Mouse (Mus musculus): ENCODE results near the gene Cracr2b. TPM values are rescaled to one million over a fixed set of nuclear protein-coding genes. Genes with fewer than 3 reads are reported as not detected.

The Cracr2b gene
- polyA plus RNA-seq, 1 experiment from 2014 or later = 6.3 TPM

GRCm38 (mm10) chr7:141481498-141482401 is 20.9 kb downstream of the Cracr2b start:
- Histone ChIP-seq H3K27ac (ENCODE audit: low read depth) (no peak overlapping the region), H3K4me1 (ENCODE audit: insufficient read depth) (peaks cover 41% of the 10 kb centered on the region), H3K9ac (replicated peaks) (peak overlapping the region; percentile 8; the same call in 1 of the 2 replicates), H3K9me3 (ENCODE audit: low read length) (no peaks in the 10 kb centered on the region), H3K4me3 (ENCODE audit: low read depth, low read length) (peak overlapping the region; percentile 41), H3K27me3 (ENCODE audit: insufficient read depth, low read length) (peaks cover 18% of the 10 kb centered on the region), H3K36me3 (replicated peaks; ENCODE audit: insufficient read depth, low read length) (peaks cover 10% of the 10 kb centered on the region; the same call in 1 of the 2 replicates), H3K4me2 (ENCODE audit: low read depth, low read length) (peak overlapping the region; percentile 71)
- ATAC-seq (no peak), DNase-seq (peak; percentile 59)
- TF ChIP-seq CTCF (IDR thresholded peaks at IDR 0.05; ENCODE audit: low read depth) = peak; percentile 52
- no peak for TF ChIP-seq EP300 (IDR thresholded peaks at IDR 0.05; ENCODE audit: low read depth)
- WGBS (ENCODE audit: insufficient replicate concordance) = 2% methylated on average over 72 of the region's 81 CpGs

GRCm38 (mm10) chr7:141482531-141483024 is 21.7 kb downstream of the Cracr2b start:
- peaks cover 33% of the 10 kb centered on the region for H3K4me1 ChIP-seq (ENCODE audit: insufficient read depth)
- 44% methylated on average over 11 of the region's 11 CpGs for WGBS (ENCODE audit: insufficient replicate concordance)
- TF ChIP-seq EP300 (IDR thresholded peaks at IDR 0.05; ENCODE audit: low read depth) (no peak), CTCF (IDR thresholded peaks at IDR 0.05; ENCODE audit: low read depth) (no peak)
- H3K27ac ChIP-seq (ENCODE audit: low read depth) = no peak overlapping the region
- H3K4me2 ChIP-seq (ENCODE audit: low read depth, low read length) = peak overlapping the region; percentile 71
- no peaks in the 10 kb centered on the region for H3K9me3 ChIP-seq (ENCODE audit: low read length)
- H3K36me3 ChIP-seq (replicated peaks; ENCODE audit: insufficient read depth, low read length) = peaks cover 16% of the 10 kb centered on the region; the same call in 1 of the 2 replicates
- H3K9ac ChIP-seq (replicated peaks) = peak overlapping the region; percentile 8; the same call in 1 of the 2 replicates
- no peak for DNase-seq
- peak overlapping the region; percentile 41 for H3K4me3 ChIP-seq (ENCODE audit: low read depth, low read length)
- peaks cover 18% of the 10 kb centered on the region for H3K27me3 ChIP-seq (ENCODE audit: insufficient read depth, low read length)
- no peak for ATAC-seq

- ATAC-seq = no peak
Observed at GRCm38 (mm10) chr7:141483114-141483653, 22.3 kb downstream of the Cracr2b start.

GRCm38 (mm10) chr7:141484186-141485120 is 23.6 kb downstream of the Cracr2b start:
- H3K9ac ChIP-seq (replicated peaks) = no peak overlapping the region
- H3K4me1 ChIP-seq (ENCODE audit: insufficient read depth) = peaks cover 23% of the 10 kb centered on the region
- H3K36me3 ChIP-seq (replicated peaks; ENCODE audit: insufficient read depth, low read length) = peaks cover 19% of the 10 kb centered on the region; the same call in 1 of the 2 replicates
- no peak overlapping the region for H3K27ac ChIP-seq (ENCODE audit: low read depth)
- WGBS (ENCODE audit: insufficient replicate concordance) = 67% methylated on average over 5 of the region's 5 CpGs
- TF ChIP-seq CTCF (IDR thresholded peaks at IDR 0.05; ENCODE audit: low read depth) (no peak), EP300 (IDR thresholded peaks at IDR 0.05; ENCODE audit: low read depth) (no peak)
- no peak overlapping the region for H3K4me2 ChIP-seq (ENCODE audit: low read depth, low read length)
- no peak overlapping the region for H3K4me3 ChIP-seq (ENCODE audit: low read depth, low read length)
- ATAC-seq (no peak), DNase-seq (no peak)
- H3K9me3 ChIP-seq (ENCODE audit: low read length) = no peaks in the 10 kb centered on the region
- peaks cover 18% of the 10 kb centered on the region for H3K27me3 ChIP-seq (ENCODE audit: insufficient read depth, low read length)

More at GRCm38 (mm10) chr7:141483114-141483653, 22.3 kb downstream of the Cracr2b start:
- no peak for DNase-seq
- TF ChIP-seq EP300 (IDR thresholded peaks at IDR 0.05; ENCODE audit: low read depth) (no peak), CTCF (IDR thresholded peaks at IDR 0.05; ENCODE audit: low read depth) (no peak)
- Histone ChIP-seq H3K4me2 (ENCODE audit: low read depth, low read length) (no peak overlapping the region), H3K9ac (replicated peaks) (no peak overlapping the region), H3K36me3 (replicated peaks; ENCODE audit: insufficient read depth, low read length) (peaks cover 19% of the 10 kb centered on the region; the same call in 1 of the 2 replicates), H3K9me3 (ENCODE audit: low read length) (no peaks in the 10 kb centered on the region), H3K27ac (ENCODE audit: low read depth) (no peak overlapping the region), H3K4me3 (ENCODE audit: low read depth, low read length) (no peak overlapping the region), H3K27me3 (ENCODE audit: insufficient read depth, low read length) (peaks cover 18% of the 10 kb centered on the region), H3K4me1 (ENCODE audit: insufficient read depth) (peaks cover 27% of the 10 kb centered on the region)
- WGBS (ENCODE audit: insufficient replicate concordance) = 73% methylated on average over 6 of the region's 6 CpGs

- Histone ChIP-seq H3K9me3 (ENCODE audit: low read length) (no peaks in the 10 kb centered on the region), H3K27me3 (ENCODE audit: insufficient read depth, low read length) (peaks cover 18% of the 10 kb centered on the region), H3K9ac (replicated peaks) (no peak overlapping the region), H3K4me3 (ENCODE audit: low read depth, low read length) (no peak overlapping the region), H3K4me1 (ENCODE audit: insufficient read depth) (peaks cover 23% of the 10 kb centered on the region), H3K27ac (ENCODE audit: low read depth) (no peak overlapping the region), H3K4me2 (ENCODE audit: low read depth, low read length) (no peak overlapping the region), H3K36me3 (replicated peaks; ENCODE audit: insufficient read depth, low read length) (peaks cover 19% of the 10 kb centered on the region; the same call in 1 of the 2 replicates)
- no peak for ATAC-seq
- no peak for TF ChIP-seq CTCF (IDR thresholded peaks at IDR 0.05; ENCODE audit: low read depth)
- TF ChIP-seq EP300 (IDR thresholded peaks at IDR 0.05; ENCODE audit: low read depth) = no peak
- DNase-seq = no peak
- 80% methylated on average over 2 of the region's 2 CpGs for WGBS (ENCODE audit: insufficient replicate concordance)
Observed at GRCm38 (mm10) chr7:141485186-141485585, 24.3 kb downstream of the Cracr2b start.
